Mouse (Mus musculus) left cerebral cortex, postnatal 25 days (tissue): ENCODE data around the gene Rpl11. TPM values are rescaled to one million over a fixed set of nuclear protein-coding genes. Genes with fewer than 3 reads are reported as not detected.
"Not testable (repeated sequence)": the region's sequence is repeated elsewhere in the genome, so short reads cannot be mapped to it uniquely, and the experiment has no call there.

ENCODE experiments used
- DNase-seq, 2 experiments: peaks; one replicate each; pipeline ENCODE4 v3.0.0; 2022; ENCODE audit warnings: low spot score in 2 of 2, mixed read lengths in 1 of 2
- intact Hi-C: fragments of 180-260 bp; cut with DNase I; formaldehyde crosslinking; loops from one replicate; pipeline ENCODE4 v1.15.1; 2025
- total RNA-seq, 2 experiments: library from RNA; stranded (reverse); gene quantifications; 2 replicates each; pipeline ENCODE4 v1.2.3; 2021

Rpl11 gene
- total RNA-seq, 2 experiments from 2014 or later: 233 to 241 TPM

DNA sequence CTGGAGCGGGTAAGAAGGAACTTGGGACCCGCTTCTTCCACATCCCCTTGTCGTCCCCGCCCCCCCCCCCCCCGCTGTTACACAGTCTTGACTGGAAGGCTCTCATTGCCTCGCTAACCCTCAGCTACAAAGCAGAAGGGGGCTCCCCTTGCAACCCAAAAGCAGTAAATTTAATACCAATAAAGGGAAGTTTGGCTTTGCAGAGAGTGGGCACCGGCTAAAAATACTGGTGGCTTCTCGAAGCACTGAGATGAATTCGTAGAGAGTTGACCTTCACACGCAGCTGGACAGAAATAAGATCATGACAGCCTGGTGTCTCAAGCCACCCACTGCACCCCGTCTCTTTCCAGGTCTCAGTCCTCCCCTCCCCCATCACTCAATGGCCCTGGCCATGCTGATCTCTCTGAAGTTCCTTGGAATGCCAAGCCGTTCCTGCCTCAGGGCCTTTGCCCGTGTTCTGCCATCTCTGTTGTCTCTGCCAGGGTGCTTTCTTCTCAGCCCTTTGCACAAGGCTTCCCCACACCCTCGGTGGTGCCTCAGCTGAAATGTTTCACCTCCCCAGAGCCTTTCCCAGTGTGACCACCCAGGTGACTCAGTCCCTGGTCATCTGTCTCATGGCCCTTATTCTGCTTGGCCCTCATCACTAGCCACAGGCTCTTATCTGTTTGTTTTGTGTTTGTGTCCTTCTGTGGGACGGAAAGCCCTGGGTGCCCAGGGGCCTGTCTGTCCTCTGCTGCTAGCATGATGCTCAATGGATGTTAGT lies 23.7 kb upstream of the Rpl11 start:
- DNase-seq: no peak
- intact Hi-C loops: no loop called here

- peak; percentile 69 to 70 for DNase-seq
- intact Hi-C loops: loop anchor here (2.0 kb wide), 1 partner anchor 78 kb away; no protein-coding TSS in a partner anchor
These were observed 18.0 kb upstream of the Rpl11 start for GRCm38 (mm10) chr4:136071178-136071714.

DNA sequence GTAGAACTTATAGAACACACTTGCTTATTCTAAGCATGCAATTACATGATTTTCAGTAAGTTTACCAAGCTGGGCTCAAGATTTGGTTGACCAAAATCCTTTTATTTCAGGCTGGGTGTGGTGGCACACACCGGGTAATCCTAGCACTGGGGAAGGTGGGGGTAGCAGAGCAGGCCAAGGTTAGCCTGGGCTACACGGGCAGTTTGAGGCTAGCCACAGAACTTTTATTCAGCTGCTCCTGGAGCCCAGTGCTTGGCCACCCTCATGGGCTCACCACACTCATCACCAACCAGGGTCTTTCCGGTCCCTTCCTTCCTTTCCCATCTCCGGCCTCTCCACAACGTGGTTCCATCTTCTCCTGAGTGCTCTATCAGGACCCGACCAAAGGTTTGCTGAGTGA lies 17.4 kb upstream of the Rpl11 start:
- no peak for DNase-seq
- intact Hi-C loops: loop anchor here (1.0 to 2.0 kb wide), 2 partner anchors 78 to 90 kb away; no protein-coding TSS in a partner anchor

- intact Hi-C loops: loop anchor here (1.0 to 2.0 kb wide), 2 partner anchors 79 to 90 kb away; no protein-coding TSS in a partner anchor
These were observed 16.7 kb upstream of the Rpl11 start for GRCm38 (mm10) chr4:136069954-136070353.

GRCm38 (mm10) chr4:136069313-136069712 lies 16.1 kb upstream of the Rpl11 start:
- DNase-seq: no peak
- intact Hi-C loops: no loop called here

More at GRCm38 (mm10) chr4:136069954-136070353, 16.7 kb upstream of the Rpl11 start:
- peak; percentile 66 to 79 for DNase-seq

GRCm38 (mm10) chr4:136063143-136063542 lies 9.9 kb upstream of the Rpl11 start:
- intact Hi-C loops: no loop called here
- DNase-seq: no peak

GRCm38 (mm10) chr4:136059800-136060488 lies 6.7 kb upstream of the Rpl11 start:
- intact Hi-C loops, DNase-seq: not testable (repeated sequence)

DNA sequence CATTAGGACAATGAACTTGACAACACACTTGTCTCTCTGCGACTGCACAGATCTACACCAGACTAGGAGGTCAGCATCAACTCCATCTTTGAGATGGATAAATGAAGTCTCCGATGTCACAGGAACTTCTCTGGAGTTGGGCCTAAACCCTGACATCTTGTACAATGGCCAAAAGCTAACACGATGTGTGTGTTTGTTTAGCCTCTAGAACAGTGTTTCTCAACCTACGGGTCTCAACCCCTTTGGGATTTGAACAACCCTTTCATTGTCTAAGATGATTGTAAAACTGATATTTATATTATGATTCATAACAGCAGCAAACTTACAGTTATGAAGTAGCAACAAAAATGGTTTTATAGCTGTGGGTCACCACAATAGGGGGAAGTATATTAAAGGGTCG lies 4.7 kb upstream of the Rpl11 start:
- no peak for DNase-seq

GRCm38 (mm10) chr4:136056030-136056429 lies 2.8 kb upstream of the Rpl11 start:
- DNase-seq: no peak
- intact Hi-C loops: no loop called here

More for the DNA sequence above, 4.7 kb upstream of the Rpl11 start:
- intact Hi-C loops: no loop called here

GRCm38 (mm10) chr4:136053843-136054242 lies 615 bp upstream of the Rpl11 start:
- intact Hi-C loops: loop anchor here (2.0 kb wide), 1 partner anchor 33 kb away; the partner anchor contains the start of gene Eloa

GRCm38 (mm10) chr4:136052534-136053246 lies 538 bp downstream of the Rpl11 start:
- intact Hi-C loops: loop anchor here (2.0 kb wide), 1 partner anchor 32 kb away; the partner anchor contains the start of gene Eloa
- DNase-seq: no peak

More at GRCm38 (mm10) chr4:136053843-136054242, 615 bp upstream of the Rpl11 start:
- DNase-seq: no peak

DNA sequence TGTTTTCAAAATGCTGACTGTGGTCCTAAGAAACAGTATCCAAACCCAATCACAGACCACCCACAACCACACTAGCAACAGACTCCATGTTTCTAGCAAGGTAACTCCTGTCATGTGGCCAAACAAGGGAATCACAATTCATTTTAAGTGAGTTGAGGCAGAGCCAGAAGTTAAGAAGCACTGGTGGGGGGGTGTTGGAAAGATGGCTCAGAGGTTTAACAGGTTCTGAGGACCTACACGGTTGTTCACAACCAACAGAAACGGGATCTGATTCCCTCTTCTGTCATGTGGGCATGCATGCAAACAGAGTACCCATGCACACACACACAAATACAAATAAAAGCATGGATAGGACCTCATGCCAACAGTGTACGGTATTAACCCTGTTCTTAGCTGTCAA lies 1.2 kb downstream of the Rpl11 start:
- no peak for DNase-seq
- intact Hi-C loops: loop anchor here (2.0 kb wide), 1 partner anchor 31 kb away; the partner anchor contains the start of gene Eloa

DNA sequence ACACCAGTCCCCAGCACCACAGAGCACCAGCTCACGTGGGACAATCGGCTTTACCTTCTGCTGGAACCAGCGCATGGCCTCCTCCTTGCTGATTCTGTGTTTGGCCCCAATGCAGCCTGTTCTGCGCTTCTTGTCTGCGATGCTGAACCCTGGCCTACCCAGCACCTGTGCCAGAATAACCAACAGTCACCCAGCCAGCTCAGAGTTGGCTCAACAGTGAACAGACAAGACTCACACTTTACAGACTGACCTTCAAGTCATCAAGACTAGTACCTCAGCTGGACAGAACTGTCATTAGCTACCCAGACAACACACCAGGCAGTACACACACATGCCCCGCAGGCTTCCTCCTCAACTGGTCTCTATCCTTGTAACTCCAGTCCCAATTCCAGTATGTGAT lies 3.0 kb downstream of the Rpl11 start:
- DNase-seq: no peak
- intact Hi-C loops: no loop called here

- intact Hi-C loops: no loop called here
- no peak for DNase-seq
These were observed 4.8 kb downstream of the Rpl11 start for GRCm38 (mm10) chr4:136048291-136049032.

GRCm38 (mm10) chr4:136047626-136048025 lies 5.6 kb downstream of the Rpl11 start:
- intact Hi-C loops: no loop called here
- no peak for DNase-seq

GRCm38 (mm10) chr4:136046888-136047287 lies 6.3 kb downstream of the Rpl11 start:
- intact Hi-C loops: no loop called here

DNA sequence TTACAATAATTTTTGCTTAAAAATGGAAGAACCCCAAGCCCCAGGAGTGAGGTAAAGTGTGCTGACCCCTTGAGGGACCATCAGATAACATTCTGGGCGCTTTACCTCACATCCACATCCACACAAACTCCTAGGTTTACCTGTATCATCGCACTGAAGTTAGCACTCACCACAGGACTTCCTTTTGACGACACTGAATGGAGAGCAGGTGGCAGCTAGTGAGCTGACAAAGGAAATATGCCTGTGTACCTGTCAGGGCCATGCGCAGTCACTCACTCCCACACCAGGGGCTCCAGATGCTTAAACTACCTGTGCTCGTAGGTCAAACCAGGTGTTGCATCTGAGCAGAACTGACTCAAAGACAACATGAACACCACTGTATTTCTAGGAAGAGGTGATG lies 8.1 kb downstream of the Rpl11 start:
- intact Hi-C loops: no loop called here
- DNase-seq: no peak

More at GRCm38 (mm10) chr4:136046888-136047287, 6.3 kb downstream of the Rpl11 start:
- DNase-seq: no peak

- intact Hi-C loops: no loop called here
- DNase-seq: no peak
These were observed 9.3 kb downstream of the Rpl11 start for GRCm38 (mm10) chr4:136043784-136044400.
